Mouse (Mus musculus) ES-Bruce4 (cell line): ENCODE results near the gene Kif26b. TPM values are rescaled to one million over a fixed set of nuclear protein-coding genes. Genes with fewer than 3 reads are reported as not detected.

Source experiments
- H3K27ac ChIP-seq: 2 replicates; pipeline ENCODE4 v1.5.1; 2012; ENCODE audit warnings: low read length, inconsistent platforms; ENCODE audit not compliant: insufficient read depth
- H3K27me3 ChIP-seq: 2 replicates; pipeline ENCODE4 v1.6.1; 2012; ENCODE audit warnings: mild to moderate bottlenecking, low read length, inconsistent platforms; ENCODE audit not compliant: control insufficient read depth, poor library complexity, insufficient read depth, severe bottlenecking
- H3K36me3 ChIP-seq: 2 replicates; pipeline ENCODE4 v1.6.1; 2012; ENCODE audit warnings: inconsistent platforms, mild to moderate bottlenecking, low read length, moderate library complexity; ENCODE audit not compliant: control insufficient read depth, poor library complexity, insufficient read depth, severe bottlenecking
- H3K4me1 ChIP-seq: one replicate; pipeline ENCODE4 v1.8.1; 2011; ENCODE audit warnings: low read length; ENCODE audit not compliant: control insufficient read depth, insufficient read depth
- H3K4me3 ChIP-seq: 2 replicates; pipeline ENCODE4 v1.5.1; 2011; ENCODE audit warnings: low read depth, mild to moderate bottlenecking, low read length
- H3K9ac ChIP-seq: 2 replicates; pipeline ENCODE4 v1.6.1; 2012; ENCODE audit warnings: low read depth, mild to moderate bottlenecking, inconsistent platforms; ENCODE audit not compliant: poor library complexity, severe bottlenecking
- H3K9me3 ChIP-seq: replicated peaks from 2 replicates; pipeline ENCODE4 v1.6.1; 2012; ENCODE audit warnings: mild to moderate bottlenecking, low read length, inconsistent platforms; ENCODE audit not compliant: control insufficient read depth, poor library complexity, insufficient read depth, severe bottlenecking
- CTCF ChIP-seq: IDR thresholded peaks from one replicate; pipeline ENCODE4 v1.8.1; 2011; ENCODE audit warnings: low read depth, low read length
- EP300 ChIP-seq: IDR thresholded peaks from 2 replicates; pipeline ENCODE4 v1.6.1; 2011; ENCODE audit warnings: low read depth, low read length; ENCODE audit not compliant: insufficient read depth
- POLR2A ChIP-seq: IDR thresholded peaks from one replicate; pipeline ENCODE4 v1.8.1; 2011; ENCODE audit warnings: low read length; ENCODE audit not compliant: insufficient read depth
- polyA plus RNA-seq: library from polyadenylated mRNA; stranded (reverse); fragments of >200 nt; gene quantifications from 2 replicates; pipeline ENCODE4 v1.2.4, GENCODE M21; 2011; ENCODE audit warnings: low read depth; ENCODE audit not compliant: missing spikeins, insufficient read depth, insufficient read length

Kif26b gene
- polyA plus RNA-seq, 1 experiment, result 0.31 TPM

- Histone ChIP-seq H3K9me3 (no peaks in the 10 kb centered on the region), H3K27me3 (no peaks in the 10 kb centered on the region), H3K36me3 (no peaks in the 10 kb centered on the region), H3K4me3 (no peak overlapping the region), H3K9ac (no peak overlapping the region), H3K4me1 (no peaks in the 10 kb centered on the region), H3K27ac (no peak overlapping the region)
- TF ChIP-seq POLR2A (no peak), CTCF (no peak), EP300 (no peak)
These were observed 452.7 kb downstream of the Kif26b start for GRCm38 (mm10) chr1:178981641-178982040.

- Histone ChIP-seq H3K36me3 (no peaks in the 10 kb centered on the region), H3K4me3 (no peak overlapping the region), H3K4me1 (no peaks in the 10 kb centered on the region), H3K27me3 (no peaks in the 10 kb centered on the region), H3K27ac (no peak overlapping the region), H3K9me3 (no peaks in the 10 kb centered on the region), H3K9ac (no peak overlapping the region)
- TF ChIP-seq CTCF, result no peak
- TF ChIP-seq EP300, result no peak
These were observed 459.3 kb downstream of the Kif26b start for GRCm38 (mm10) chr1:178988176-178988575.

Other genes starting within 250 kb of the Kif26b start
- gene Cox20, start 210.0 kb upstream of the Kif26b start, polyA plus RNA-seq, result 26.5 and 27.7 TPM in 2 replicates
- 1,120 and 1,155 TPM in 2 replicates for gene Hnrnpu, start 191.3 kb upstream of the Kif26b start, polyA plus RNA-seq
- 5.6 and 9.0 TPM in 2 replicates for gene Efcab2, start 123.0 kb upstream of the Kif26b start, polyA plus RNA-seq